Mouse (Mus musculus): ENCODE data around the gene Nprl3.

DNA sequence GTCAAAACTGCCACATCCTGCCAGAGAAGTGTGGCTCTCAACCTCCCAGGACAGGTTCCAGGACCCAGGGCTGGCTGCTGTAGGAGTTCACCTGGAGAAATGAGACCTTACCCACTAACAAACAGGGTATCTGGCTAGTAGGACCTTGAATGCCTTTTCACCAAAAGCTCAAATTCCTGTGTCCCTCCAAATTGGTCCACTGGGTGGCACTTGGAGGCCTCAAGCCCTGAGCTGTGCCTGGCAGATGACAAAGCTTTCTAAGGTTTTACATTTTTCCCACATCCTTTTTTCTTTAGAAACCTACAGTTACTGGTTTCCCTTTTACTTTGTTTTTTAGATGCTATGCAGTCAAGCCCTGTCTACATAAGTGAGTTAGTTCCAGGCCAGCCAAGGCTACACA, 20.4 kb downstream of the Nprl3 start:
- TF ChIP-seq GATA1 (IDR thresholded peaks at IDR 0.05; ENCODE audit: borderline replicate concordance, low read length) (no peak), FLI1 (IDR thresholded peaks at IDR 0.05; ENCODE audit: low read length) (no peak)
